In genomic region chr8:89279142-89279541, GRCm38 (mm10) we compare ENCODE assay signal across 18 mouse cellular contexts.
"Had no signal": no experiment of that assay in that cellular context is flagged by ENCODE, and none has a peak within 500 bp of the region (broad histone marks: within the 10 kb centered on the region; RNA-seq: fewer than 3 reads in every experiment).

No protein-coding gene starts in this region.

- H3K4me3 ChIP-seq: midbrain, embryonic 10.5 days; midbrain, embryonic 12.5 days; myocyte; neural tube, embryonic 13.5 days; neural tube, embryonic 15.5 days had no signal

- ATAC-seq: midbrain, embryonic 16.5 days had no signal

- H3K9ac ChIP-seq: lung, embryonic 14.5 days; midbrain, embryonic 12.5 days; neural tube, embryonic 13.5 days; neural tube, embryonic 15.5 days had no signal

- H3K27me3 ChIP-seq: neural tube, embryonic 15.5 days had no signal

- H3K9me3 ChIP-seq: midbrain, embryonic 10.5 days; midbrain, embryonic 12.5 days; neural tube, embryonic 13.5 days; neural tube, embryonic 15.5 days had no signal

- H3K36me3 ChIP-seq: midbrain, embryonic 10.5 days; midbrain, embryonic 12.5 days; neural tube, embryonic 13.5 days; neural tube, embryonic 15.5 days had no signal

- DNase-seq: lung, embryonic 14.5 days; lung, postnatal 10 days; lung, postnatal 4 days; midbrain, embryonic 14.5 days; retina, postnatal 1 day; right cerebral cortex, adult 18-20 months; right cerebral cortex, postnatal 25 days; right cerebral cortex, postnatal 4 days; spleen, adult 18-20 months; thymus, adult 18-20 months; thymus, postnatal 14 days; thymus, postnatal 36 days had no signal

- H3K4me1 ChIP-seq: midbrain, embryonic 12.5 days; neural tube, embryonic 13.5 days; neural tube, embryonic 15.5 days had no signal

- H3K27ac ChIP-seq: midbrain, embryonic 10.5 days; midbrain, embryonic 12.5 days; neural tube, embryonic 13.5 days; neural tube, embryonic 15.5 days had no signal

- H3K4me2 ChIP-seq: lung, embryonic 14.5 days; midbrain, embryonic 12.5 days; neural tube, embryonic 13.5 days; neural tube, embryonic 15.5 days had no signal
